Mouse (Mus musculus): ENCODE data around the gene 0610030E20Rik.
A peak's percentile ranks its signal among the peaks of the same experiment; 100 is the strongest.

The 0610030E20Rik gene

GRCm38 (mm10) chr6:72348411-72348810 is 1.3 kb downstream of the 0610030E20Rik start:
- DNase-seq (ENCODE audit: low spot score in 2 of 2) = no peak

DNA sequence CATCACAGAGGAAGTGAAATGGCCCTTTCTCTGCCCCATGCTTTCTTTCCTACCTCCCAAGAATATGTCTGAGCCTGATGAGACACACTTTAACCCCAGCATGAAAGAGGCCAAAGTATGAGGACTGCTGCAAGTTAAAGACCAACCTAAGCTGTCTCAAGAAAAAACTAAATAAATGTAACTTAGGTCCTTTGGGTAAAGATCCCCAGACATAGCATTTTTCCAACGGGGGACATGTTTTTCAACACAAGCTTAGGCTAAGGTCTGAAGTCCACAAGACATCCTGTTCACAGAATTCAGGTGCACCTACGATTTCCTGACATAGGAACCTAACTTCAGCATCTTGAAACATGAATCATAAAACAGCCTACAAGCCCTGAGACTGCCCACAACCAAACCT is 3.1 kb downstream of the 0610030E20Rik start:
- DNase-seq (ENCODE audit: low spot score in 2 of 2) = no peak

DNA sequence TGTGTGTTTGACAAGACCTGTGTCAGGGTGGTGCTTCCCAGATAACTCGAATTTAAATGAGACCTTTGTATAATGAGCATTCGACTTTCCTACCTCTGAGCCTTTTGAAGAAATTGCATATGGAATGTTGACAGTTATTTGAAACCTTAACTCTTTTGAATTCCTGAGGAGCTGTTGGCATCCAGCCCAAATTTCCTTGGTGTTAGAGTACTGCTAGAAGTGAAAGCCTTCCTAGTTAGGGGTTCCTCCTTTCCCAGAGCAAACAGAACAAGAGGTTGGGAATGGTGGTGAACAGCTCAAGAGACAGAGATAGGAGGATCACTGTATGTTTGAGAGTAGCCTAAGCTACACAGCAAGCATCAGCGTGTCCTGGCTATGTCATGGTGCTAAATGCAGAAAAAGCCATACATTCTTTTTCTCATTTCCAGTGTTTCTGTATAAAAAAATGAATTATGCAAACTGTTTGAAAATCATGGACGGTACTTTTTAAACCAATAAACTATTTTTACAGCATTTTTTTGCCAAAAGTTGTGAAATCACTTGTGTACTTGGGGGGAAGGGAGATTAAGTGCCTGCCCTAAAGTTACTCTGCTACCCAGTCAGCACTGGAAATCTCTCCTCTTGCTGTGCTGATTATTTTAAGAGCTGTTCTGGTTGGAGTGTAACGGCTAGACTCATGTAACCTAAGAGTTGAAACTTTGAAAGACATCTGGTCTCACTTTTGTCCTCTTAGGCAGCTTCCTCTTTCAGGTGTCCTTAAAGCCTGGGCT is 5.7 kb downstream of the 0610030E20Rik start:
- DNase-seq (ENCODE audit: low spot score in 2 of 2) = no peak

GRCm38 (mm10) chr6:72354025-72354424 is 6.9 kb downstream of the 0610030E20Rik start:
- DNase-seq (ENCODE audit: low spot score in 2 of 2) = no peak

DNA sequence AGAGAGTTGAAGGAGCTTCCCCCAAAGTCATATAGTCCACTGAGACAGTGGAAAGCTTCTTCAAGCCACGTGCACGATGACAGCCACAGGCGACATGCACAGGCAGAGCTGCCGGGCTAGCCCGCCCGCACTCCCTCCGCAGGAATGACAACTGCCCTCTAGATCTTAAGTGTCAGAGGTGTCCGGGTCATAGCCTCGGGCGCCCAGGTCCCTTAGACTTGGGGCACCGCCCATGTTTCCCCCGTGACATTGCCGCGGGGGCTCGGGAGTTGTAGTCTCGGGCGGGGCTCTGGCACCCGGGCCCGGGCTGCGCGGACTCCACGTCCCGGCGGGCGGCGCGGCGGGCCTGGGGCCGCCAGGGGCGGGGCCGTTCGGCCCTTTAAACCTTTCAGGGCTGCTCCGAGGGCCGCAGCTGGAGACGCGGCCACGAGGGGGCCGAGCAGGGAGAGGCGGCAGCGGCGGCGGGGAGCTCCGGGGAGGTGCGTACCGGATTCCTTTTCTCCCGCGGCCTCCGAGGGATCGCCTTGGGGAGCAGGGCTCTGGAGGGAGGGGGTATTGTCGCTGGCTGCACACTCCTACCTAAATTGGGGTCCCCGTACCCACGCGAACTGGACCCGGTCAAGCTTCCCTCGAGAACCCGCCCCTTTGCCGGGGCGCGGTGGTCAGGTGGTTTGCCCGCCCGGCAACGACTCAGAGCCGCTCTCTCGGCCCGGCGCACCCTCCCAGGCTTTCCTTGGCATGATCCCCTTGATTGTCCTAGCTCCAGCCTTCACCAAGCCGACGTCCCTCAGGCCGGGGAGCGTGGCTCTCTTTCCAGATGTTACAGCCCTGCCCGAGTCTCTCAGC is 8.2 kb downstream of the 0610030E20Rik start, which contains the start of gene Tmem150a:
TSS of gene Tmem150a (plus strand) at position 382 of the 846 bp plus-strand sequence.
- DNase-seq (ENCODE audit: low spot score in 2 of 2) = peak; percentile 70 to 82

DNA sequence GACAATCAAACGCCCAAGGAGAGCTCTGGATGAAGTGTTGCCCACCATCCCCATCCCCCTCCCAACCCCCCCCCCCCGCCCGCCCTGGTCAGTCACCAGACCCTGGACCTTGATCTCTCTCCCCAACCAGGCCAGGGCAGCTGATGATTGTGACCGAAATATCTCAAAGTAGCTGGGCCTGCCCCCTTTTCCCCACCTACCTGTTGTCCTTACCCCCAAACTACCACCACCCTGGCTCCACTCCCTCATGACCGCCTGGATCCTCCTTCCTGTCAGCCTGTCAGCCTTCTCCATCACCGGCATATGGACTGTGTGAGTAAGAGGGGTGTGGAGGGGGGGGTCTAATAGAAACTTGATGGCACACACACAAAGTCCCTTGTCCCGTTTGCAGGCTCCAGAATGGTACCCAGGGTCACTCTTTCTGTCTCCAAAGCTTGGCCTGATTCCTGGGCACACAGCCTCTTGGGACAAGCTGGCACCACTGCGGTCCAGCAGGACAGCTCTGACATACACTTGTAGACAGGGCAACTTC is 8.9 kb downstream of the 0610030E20Rik start:
- no peak for DNase-seq (ENCODE audit: low spot score in 2 of 2)

DNA sequence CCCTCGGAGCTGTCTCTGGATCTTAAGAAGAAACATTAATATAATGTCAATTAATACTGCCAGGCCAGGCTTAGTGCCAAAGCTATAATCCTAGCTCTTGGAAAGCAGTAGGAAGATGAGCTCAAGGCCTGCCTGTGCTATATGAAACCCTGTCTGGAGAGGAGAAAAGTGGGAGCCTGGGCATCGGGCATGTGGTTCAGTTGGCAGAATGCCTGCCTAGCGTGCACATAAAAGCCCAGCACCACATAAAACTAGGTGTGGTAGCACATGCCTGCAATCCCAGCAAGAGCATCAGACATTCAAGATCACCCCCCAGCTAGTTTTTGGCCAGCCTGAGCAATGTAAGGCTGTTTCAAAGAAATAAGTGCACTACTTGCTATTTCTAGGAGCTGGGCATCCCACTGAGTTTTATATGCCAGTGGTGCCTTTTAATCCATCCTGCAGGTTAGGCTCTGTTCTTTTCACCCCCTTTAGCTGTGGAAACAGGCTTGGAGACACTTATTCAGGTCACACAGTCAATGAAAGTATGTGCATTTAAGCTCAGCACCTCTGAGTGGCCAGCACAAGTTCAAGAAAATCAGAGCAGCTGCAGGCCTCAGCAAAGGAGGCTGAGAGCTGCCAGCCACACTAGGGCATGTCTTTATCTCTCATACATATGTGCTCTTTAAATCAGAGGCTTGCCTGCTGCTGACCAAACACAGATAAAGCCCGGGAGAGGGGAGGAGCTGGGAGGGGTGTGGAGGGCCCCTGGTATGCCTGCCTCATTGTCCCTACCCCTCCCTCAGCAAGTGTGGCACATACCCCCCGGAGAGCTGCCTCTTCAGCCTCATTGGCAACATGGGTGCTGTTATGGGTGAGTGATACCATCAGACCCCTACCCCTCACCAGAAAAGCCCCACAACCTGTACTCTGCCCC is 10.3 kb downstream of the 0610030E20Rik start:
- peak in 1 of 2 experiments; percentile 39 for DNase-seq (ENCODE audit: low spot score in 2 of 2)

- no peak for DNase-seq (ENCODE audit: low spot score in 2 of 2)
Observed at GRCm38 (mm10) chr6:72358086-72358764, 11.1 kb downstream of the 0610030E20Rik start.

DNA sequence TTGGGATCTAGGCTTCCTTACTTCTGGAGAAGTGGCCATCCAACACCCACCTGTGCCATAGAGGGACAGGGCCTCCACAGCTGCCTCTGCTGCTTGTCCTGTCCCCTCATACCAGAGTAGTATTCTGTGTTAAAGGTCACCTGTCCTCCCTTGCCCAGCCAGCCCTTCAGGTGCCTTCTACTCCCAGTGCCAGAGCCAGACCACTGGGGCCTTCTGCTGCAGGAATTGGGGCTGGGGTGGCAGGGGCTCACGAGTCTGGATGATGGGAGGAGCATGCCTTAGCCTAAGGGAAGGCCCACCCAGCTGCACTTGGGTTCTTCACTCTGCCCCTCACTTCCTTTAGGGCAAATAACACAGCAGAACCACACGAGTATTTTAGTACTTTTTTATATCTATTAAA is 12.2 kb downstream of the 0610030E20Rik start:
- DNase-seq (ENCODE audit: low spot score in 2 of 2) = no peak

DNA sequence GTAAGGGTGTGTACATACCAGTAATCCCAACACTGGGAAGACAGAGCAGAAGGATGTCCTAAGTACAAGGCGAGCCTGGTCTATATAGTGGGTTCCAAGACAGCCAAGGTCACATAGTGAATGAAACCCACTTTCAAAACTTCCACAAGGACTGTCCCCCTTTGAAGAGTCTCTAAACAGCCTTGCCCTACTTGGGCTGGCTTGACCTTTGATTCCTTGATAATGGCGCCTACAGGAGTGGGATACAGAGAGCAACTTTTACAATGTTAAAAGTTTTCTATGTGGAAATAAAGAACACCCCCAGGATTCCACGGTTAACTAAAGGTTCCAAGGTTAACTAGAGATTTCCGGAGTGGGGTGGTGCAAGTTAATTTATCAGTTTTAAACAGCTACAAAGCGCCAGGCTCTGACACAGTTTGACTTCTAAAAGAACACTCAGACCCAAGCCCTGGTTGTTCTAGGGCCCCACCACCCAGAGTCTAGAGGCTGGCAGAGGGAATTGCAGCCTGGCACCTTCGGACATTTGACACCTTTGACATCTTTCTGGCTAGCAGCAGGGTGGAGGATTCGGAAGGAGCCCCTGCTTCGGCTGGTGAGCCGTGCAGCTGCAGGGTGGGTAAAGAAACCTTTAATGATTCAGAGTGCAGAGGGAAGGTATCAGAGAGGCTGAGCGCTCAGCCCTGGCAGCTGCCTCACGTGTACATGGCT is 12.9 kb downstream of the 0610030E20Rik start:
- no peak for DNase-seq (ENCODE audit: low spot score in 2 of 2)

DNA sequence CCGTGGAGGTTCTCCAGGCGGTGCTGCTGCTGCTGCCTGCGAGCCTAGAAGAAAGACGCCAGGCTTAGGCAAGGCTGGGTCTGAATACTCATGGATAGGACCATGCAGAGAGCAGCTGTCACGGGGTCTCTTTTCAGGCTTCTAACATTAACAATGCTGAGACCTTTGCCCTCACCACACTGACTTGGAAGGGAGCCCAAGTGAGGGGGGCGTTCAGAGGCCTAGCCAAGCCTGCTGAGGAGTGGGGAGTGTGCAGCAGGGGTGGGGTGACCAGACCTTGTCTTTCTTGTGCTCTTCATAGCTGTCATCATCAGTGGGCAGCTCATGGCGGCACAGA is 13.4 kb downstream of the 0610030E20Rik start:
- DNase-seq (ENCODE audit: low spot score in 2 of 2) = no peak

DNA sequence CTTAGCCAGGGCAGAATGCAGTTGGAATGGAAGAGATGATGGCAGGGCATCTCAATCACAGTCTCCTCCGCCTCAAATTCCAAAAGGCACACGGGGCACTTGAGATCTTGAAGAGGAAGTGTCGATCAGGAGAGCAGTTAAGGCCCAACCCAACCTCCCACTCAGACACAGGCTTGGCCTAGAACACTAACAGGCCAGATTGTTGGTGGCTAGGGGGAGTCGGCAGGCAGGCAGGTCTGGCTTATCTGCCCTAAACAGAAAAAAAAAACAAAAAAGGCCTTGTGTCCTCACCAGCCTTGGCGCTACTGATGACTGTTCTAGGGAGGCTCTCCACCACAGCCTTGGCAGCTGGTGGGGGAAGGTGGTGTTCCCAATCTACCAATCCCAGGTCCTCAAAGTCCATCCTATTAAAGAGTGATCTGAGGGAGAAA is 14.0 kb downstream of the 0610030E20Rik start:
- no peak for DNase-seq (ENCODE audit: low spot score in 2 of 2)

DNA sequence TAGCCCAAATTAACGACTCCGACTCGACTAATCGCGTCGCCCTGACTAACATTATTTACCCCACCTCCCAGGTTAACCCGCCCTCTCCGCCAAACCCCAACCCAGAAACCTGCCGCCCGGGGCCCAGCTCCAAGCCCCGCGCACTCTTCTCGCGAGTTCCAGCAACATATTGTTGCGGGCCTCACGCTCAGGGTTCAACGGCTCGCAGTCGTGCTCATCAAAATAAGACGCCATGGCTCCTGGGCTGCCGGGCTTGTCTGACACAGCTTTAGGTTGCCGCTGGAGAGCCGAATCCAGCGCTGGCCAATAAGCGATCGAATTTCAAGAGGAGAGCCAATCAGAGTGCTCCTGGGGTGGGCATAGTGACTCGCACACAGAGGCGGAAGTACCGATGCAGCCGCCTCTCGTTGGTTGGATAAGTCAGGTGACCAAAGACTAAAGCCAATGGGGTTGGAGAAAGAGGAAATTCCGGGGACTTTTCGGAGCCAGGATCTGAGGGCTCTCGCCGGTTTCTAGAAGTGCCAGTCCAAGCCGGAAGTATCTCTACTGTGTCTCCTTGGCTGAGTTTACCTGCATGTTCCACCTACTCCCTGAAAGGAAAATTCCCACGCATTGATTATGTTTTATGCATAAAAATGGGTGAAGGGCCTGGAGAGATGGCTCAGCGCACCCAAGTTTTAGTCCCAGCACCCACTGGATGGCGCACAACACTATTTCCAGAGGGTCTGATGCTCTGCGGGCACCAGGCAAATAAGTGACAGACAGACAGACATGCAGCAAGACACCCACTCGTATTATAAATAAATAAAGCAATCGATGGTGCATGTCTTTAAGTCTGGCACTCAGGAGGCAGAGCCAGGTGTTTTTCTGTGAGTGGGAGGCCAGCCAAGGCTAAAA is 15.3 kb downstream of the 0610030E20Rik start:
- DNase-seq (ENCODE audit: low spot score in 2 of 2) = peak; percentile 94 to 95

- DNase-seq (ENCODE audit: low spot score in 2 of 2) = no peak
Observed at GRCm38 (mm10) chr6:72364009-72364408, 16.9 kb downstream of the 0610030E20Rik start.

GRCm38 (mm10) chr6:72364985-72365384 is 17.9 kb downstream of the 0610030E20Rik start:
- DNase-seq (ENCODE audit: low spot score in 2 of 2) = no peak

GRCm38 (mm10) chr6:72366304-72366703 is 19.2 kb downstream of the 0610030E20Rik start:
- DNase-seq (ENCODE audit: low spot score in 2 of 2) = no peak

DNA sequence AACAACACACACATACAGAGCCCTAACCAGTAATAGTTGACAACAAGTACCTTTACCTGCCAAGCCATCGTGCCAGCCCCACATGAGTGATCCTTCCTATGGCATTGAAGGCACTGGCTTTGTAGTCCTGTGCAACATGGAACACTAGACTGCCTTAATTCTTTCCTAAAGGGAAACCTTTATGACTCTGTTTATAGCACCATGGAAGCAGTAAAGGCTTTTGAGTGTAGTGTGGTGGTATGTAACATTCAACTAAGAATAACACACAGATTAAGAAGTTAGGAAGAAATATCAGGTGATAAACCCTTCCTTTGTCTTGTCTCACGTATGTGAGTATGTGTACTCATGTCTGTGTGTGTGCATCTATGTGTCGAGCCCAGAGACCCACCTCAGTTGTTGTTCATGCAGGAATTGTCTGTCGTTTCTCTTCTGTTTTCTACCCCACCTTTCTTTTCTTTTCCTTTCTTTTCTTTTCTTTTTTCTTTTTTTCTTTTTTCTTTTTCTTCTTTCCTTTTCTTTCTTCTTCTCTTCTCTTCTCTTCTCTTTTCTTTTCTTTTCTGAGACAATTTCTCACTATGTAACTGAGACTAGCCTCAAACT is 19.8 kb downstream of the 0610030E20Rik start, which contains the start of gene Rnf181:
TSS of gene Rnf181 (minus strand) at position 113 of the 600 bp plus-strand sequence.
- no peak for DNase-seq (ENCODE audit: low spot score in 2 of 2)

GRCm38 (mm10) chr6:72367460-72367974 is 20.4 kb downstream of the 0610030E20Rik start:
- DNase-seq (ENCODE audit: low spot score in 2 of 2) = no peak
